Mouse (Mus musculus) spleen, adult 2 months (tissue): Measurements from ENCODE around the gene Tsga10.

Source experiments
- CTCF ChIP-seq: fragments of 200-500 bp; IDR thresholded peaks from 2 replicates; pipeline ENCODE4 v1.5.1; 2011; ENCODE audit warnings: mild to moderate bottlenecking, inconsistent platforms; ENCODE audit not compliant: insufficient read depth, insufficient read length, insufficient replicate concordance; ENCODE audit errors: extremely low read depth
- POLR2A ChIP-seq: fragments of 200-500 bp; IDR thresholded peaks from 2 replicates; pipeline ENCODE4 v1.6.1; 2011; ENCODE audit warnings: low read depth, low read length, inconsistent platforms

GRCm38 (mm10) chr1:37871704-37872103 is 5.5 kb upstream of the Tsga10 start, which contains the start of gene Lipt1:
- no peak for TF ChIP-seq CTCF
- no peak for TF ChIP-seq POLR2A
